Mouse (Mus musculus) E14TG2a.4 (cell line): ENCODE measurements at regions not wholly inside any gene's neighbourhood (a gene's known extent, or its start where the extent isn't known, plus 50 kb on each side); places are given as distances from the start of the nearest gene placed in this dataset.

Experiments
- CTCF ChIP-seq: conservative IDR thresholded peaks from 2 replicates; pipeline ENCODE4 v1.5.1; 2014; ENCODE audit warnings: low read length
- POU5F1 ChIP-seq: IDR thresholded peaks from 2 replicates; pipeline ENCODE4 v1.6.1; 2014; ENCODE audit warnings: low read length, borderline replicate concordance

DNA sequence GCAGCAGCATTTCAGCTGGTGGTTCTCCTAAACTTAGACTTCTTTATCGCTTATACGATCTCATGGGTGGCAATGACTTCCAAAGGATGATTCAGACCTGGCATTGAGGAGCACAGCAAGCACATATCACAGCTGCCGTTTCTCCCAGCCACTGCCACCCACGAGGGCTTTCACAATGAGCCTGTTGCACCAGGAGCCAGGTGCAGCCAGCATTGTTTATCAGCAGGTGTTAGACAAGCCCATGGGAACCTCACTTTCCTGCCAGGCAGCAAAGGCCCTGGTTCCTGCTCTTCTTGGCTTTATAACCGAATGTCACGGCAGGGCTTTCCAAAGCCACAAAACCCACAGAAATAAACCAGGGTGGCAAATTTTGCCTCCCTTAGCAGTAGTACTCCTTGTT, 175.3 kb upstream of the Rgma start:
- TF ChIP-seq POU5F1 (no peak), CTCF (no peak)
